Mouse (Mus musculus) c-Kit-positive CD71-positive TER-119-negative erythroid progenitor cells, embryonic 14.5 days (primary cell): Measurements from ENCODE around the gene Rad21l.

Source experiments
- DNase-seq: peaks from one replicate; pipeline ENCODE4 v3.0.0-alpha.2; 2013; ENCODE audit warnings: low read depth

The Rad21l gene

GRCm38 (mm10) chr2:151668433-151668832 lies at the start of gene Rad21l:
Gene Rad21l, minus strand, starts transcription at chr2:151668533.
- DNase-seq = no peak

- DNase-seq = no peak
Observed at GRCm38 (mm10) chr2:151716318-151717055, 48.2 kb upstream of the Rad21l start.

- no peak for DNase-seq
Observed at GRCm38 (mm10) chr2:151715526-151715925, 47.2 kb upstream of the Rad21l start.

- DNase-seq = peak; percentile 24
Observed at GRCm38 (mm10) chr2:151712647-151713046, 44.3 kb upstream of the Rad21l start.

- no peak for DNase-seq
Observed at GRCm38 (mm10) chr2:151702851-151703190, 34.5 kb upstream of the Rad21l start.

- no peak for DNase-seq
Observed at GRCm38 (mm10) chr2:151702146-151702850, 34.0 kb upstream of the Rad21l start.

GRCm38 (mm10) chr2:151701231-151702145 lies 33.2 kb upstream of the Rad21l start, which contains the start of gene Tmem74b:
Gene Tmem74b, plus strand, starts transcription at chr2:151702008.
- DNase-seq = no peak

GRCm38 (mm10) chr2:151682976-151683375 lies 14.6 kb upstream of the Rad21l start:
- DNase-seq = no peak

GRCm38 (mm10) chr2:151682357-151682756 lies 14.0 kb upstream of the Rad21l start:
- DNase-seq = no peak

- DNase-seq = no peak
Observed at GRCm38 (mm10) chr2:151676234-151676633, 7.9 kb upstream of the Rad21l start.

GRCm38 (mm10) chr2:151670968-151671329 lies 2.6 kb upstream of the Rad21l start:
- no peak for DNase-seq

GRCm38 (mm10) chr2:151670026-151670967 lies 2.0 kb upstream of the Rad21l start:
- DNase-seq = peak; percentile 6

GRCm38 (mm10) chr2:151652053-151652452 lies 16.3 kb downstream of the Rad21l start:
- no peak for DNase-seq

- no peak for DNase-seq
Observed at GRCm38 (mm10) chr2:151636015-151636402, 32.3 kb downstream of the Rad21l start.

- no peak for DNase-seq
Observed at GRCm38 (mm10) chr2:151635362-151636014, 32.8 kb downstream of the Rad21l start.

- DNase-seq = no peak
Observed at GRCm38 (mm10) chr2:151634903-151635302, 33.4 kb downstream of the Rad21l start.

GRCm38 (mm10) chr2:151632982-151633381 lies 35.4 kb downstream of the Rad21l start:
- no peak for DNase-seq

- no peak for DNase-seq
Observed at GRCm38 (mm10) chr2:151632159-151632814, 36.0 kb downstream of the Rad21l start, which contains the start of gene Snph. Gene Snph, minus strand, starts transcription at chr2:151632593.

- no peak for DNase-seq
Observed at GRCm38 (mm10) chr2:151631406-151632158, 36.8 kb downstream of the Rad21l start.
